16 mouse cellular contexts compared by ENCODE assay signal in genomic region chr11:89927483-89928156, GRCm38 (mm10).
DNase-seq lines count a peak whose midpoint lies in the region; ATAC-seq and TF ChIP-seq lines count a peak whose summit lies in the region.
"Had no signal": no experiment of that assay in that cellular context is flagged by ENCODE, and none has a peak within 500 bp of the region (broad histone marks: within the 10 kb centered on the region; RNA-seq: fewer than 3 reads in every experiment).

No protein-coding gene starts in this region.

- no peak overlapping the region for H3K4me3 ChIP-seq in forebrain, embryonic 14.5 days (ENCODE audit: low read depth, low read length)
- H3K4me3 ChIP-seq in forebrain, embryonic 12.5 days (replicated peaks) = no peak overlapping the region
- no peak overlapping the region for H3K4me3 ChIP-seq in hindbrain, postnatal 0 days (ENCODE audit: low read length)
- H3K4me3 ChIP-seq in hindbrain, embryonic 13.5 days = no peak overlapping the region
- H3K4me3 ChIP-seq in forebrain, embryonic 16.5 days (replicated peaks; ENCODE audit: low read length) = no peak overlapping the region
- H3K4me3 ChIP-seq in midbrain, postnatal 0 days (ENCODE audit: low read depth, low read length) = no peak overlapping the region
- H3K4me3 ChIP-seq: embryonic facial prominence, embryonic 13.5 days; heart, embryonic 12.5 days; hindbrain, embryonic 10.5 days; intestine, embryonic 15.5 days had no signal

- H3K27ac ChIP-seq in forebrain, embryonic 14.5 days (ENCODE audit: low read depth, low read length) = no peak overlapping the region
- H3K27ac ChIP-seq in forebrain, embryonic 12.5 days = no peak overlapping the region
- no peak overlapping the region for H3K27ac ChIP-seq in hindbrain, postnatal 0 days
- H3K27ac ChIP-seq in hindbrain, embryonic 13.5 days = no peak overlapping the region; the same call in 1 of the 2 replicates
- H3K27ac ChIP-seq in forebrain, embryonic 16.5 days (ENCODE audit: low read length) = no peak overlapping the region
- no peak overlapping the region for H3K27ac ChIP-seq in midbrain, postnatal 0 days (ENCODE audit: low read depth, low read length)
- H3K27ac ChIP-seq: embryonic facial prominence, embryonic 13.5 days; hindbrain, embryonic 10.5 days; intestine, embryonic 15.5 days had no signal

- ATAC-seq in forebrain, embryonic 14.5 days = peak; percentile 42; the same call in 1 of the 2 replicates
- no peak for ATAC-seq in forebrain, embryonic 12.5 days (ENCODE audit: low FRiP score)
- no peak for ATAC-seq in hindbrain, postnatal 0 days
- no peak for ATAC-seq in hindbrain, embryonic 13.5 days (ENCODE audit: low FRiP score)
- peak; percentile 76 for ATAC-seq in forebrain, embryonic 16.5 days
- no peak for ATAC-seq in midbrain, postnatal 0 days (ENCODE audit: low FRiP score)
- ATAC-seq: intestine, embryonic 15.5 days had no signal

- no peak overlapping the region for H3K4me2 ChIP-seq in forebrain, embryonic 14.5 days (ENCODE audit: low read length)
- H3K4me2 ChIP-seq in forebrain, embryonic 12.5 days = no peak overlapping the region
- H3K4me2 ChIP-seq in hindbrain, postnatal 0 days (ENCODE audit: low read depth, low read length) = no peak overlapping the region
- no peak overlapping the region for H3K4me2 ChIP-seq in hindbrain, embryonic 13.5 days
- H3K4me2 ChIP-seq in forebrain, embryonic 16.5 days (ENCODE audit: low read length) = no peak overlapping the region
- H3K4me2 ChIP-seq in midbrain, postnatal 0 days (ENCODE audit: low read depth, low read length, poor library complexity, severe bottlenecking) = no peak overlapping the region
- H3K4me2 ChIP-seq: embryonic facial prominence, embryonic 13.5 days; heart, embryonic 12.5 days; intestine, embryonic 15.5 days had no signal

- DNase-seq in forebrain, embryonic 14.5 days (ENCODE audit: low spot score) = peak; percentile 64
- DNase-seq in hindbrain, postnatal 0 days (ENCODE audit: low spot score) = peak; percentile 32
- DNase-seq in midbrain, postnatal 0 days (ENCODE audit: low spot score) = peak; percentile 12
- DNase-seq in thymus, postnatal 36 days = no peak
- DNase-seq: adrenal gland, postnatal 10 days; cerebellum, adult 11-12 months; cerebellum, adult 9-10 months; cerebellum, postnatal 25 days; gastrocnemius, postnatal 10 days had no signal

- H3K27me3 ChIP-seq in forebrain, embryonic 14.5 days (replicated peaks; ENCODE audit: control insufficient read depth, insufficient read depth, low read length) = no peaks in the 10 kb centered on the region
- peaks cover 17% of the 10 kb centered on the region for H3K27me3 ChIP-seq in forebrain, embryonic 12.5 days
- no peaks in the 10 kb centered on the region for H3K27me3 ChIP-seq in hindbrain, postnatal 0 days (ENCODE audit: insufficient read depth, low read length)
- H3K27me3 ChIP-seq in hindbrain, embryonic 13.5 days = no peaks in the 10 kb centered on the region
- H3K27me3 ChIP-seq in forebrain, embryonic 16.5 days (replicated peaks; ENCODE audit: control insufficient read depth, insufficient read depth, low read length) = no peaks in the 10 kb centered on the region
- H3K27me3 ChIP-seq in midbrain, postnatal 0 days (ENCODE audit: insufficient read depth, low read length) = no peaks in the 10 kb centered on the region
- H3K27me3 ChIP-seq: intestine, embryonic 15.5 days had no signal

- no peak for TF ChIP-seq CTCF in hindbrain, postnatal 0 days (IDR thresholded peaks at IDR 0.05; ENCODE audit: low read depth)
- no peak for TF ChIP-seq CTCF in midbrain, postnatal 0 days (IDR thresholded peaks at IDR 0.05)

- 43% methylated on average over 3 of the region's 3 CpGs for WGBS in forebrain, embryonic 14.5 days
- 62% methylated on average over 3 of the region's 3 CpGs for WGBS in forebrain, embryonic 12.5 days
- WGBS in hindbrain, postnatal 0 days = 55% methylated on average over 3 of the region's 3 CpGs
- 60% methylated on average over 3 of the region's 3 CpGs for WGBS in hindbrain, embryonic 13.5 days
- WGBS in forebrain, embryonic 16.5 days = 41% methylated on average over 3 of the region's 3 CpGs
- 28% methylated on average over 3 of the region's 3 CpGs for WGBS in midbrain, postnatal 0 days

- H3K4me1 ChIP-seq in forebrain, embryonic 14.5 days (ENCODE audit: control insufficient read depth, insufficient read depth, low read length) = peaks cover 6% of the 10 kb centered on the region
- peaks cover 8% of the 10 kb centered on the region for H3K4me1 ChIP-seq in forebrain, embryonic 12.5 days
- no peaks in the 10 kb centered on the region for H3K4me1 ChIP-seq in hindbrain, postnatal 0 days (ENCODE audit: insufficient read depth, low read length)
- peaks cover 7% of the 10 kb centered on the region for H3K4me1 ChIP-seq in hindbrain, embryonic 13.5 days (replicated peaks)
- peaks cover 8% of the 10 kb centered on the region for H3K4me1 ChIP-seq in forebrain, embryonic 16.5 days (replicated peaks; ENCODE audit: control insufficient read depth, insufficient read depth, low read length)
- no peaks in the 10 kb centered on the region for H3K4me1 ChIP-seq in midbrain, postnatal 0 days (ENCODE audit: insufficient read depth, low read length)
- H3K4me1 ChIP-seq: intestine, embryonic 15.5 days had no signal

- H3K36me3 ChIP-seq in forebrain, embryonic 14.5 days (ENCODE audit: control insufficient read depth, insufficient read depth, low read length) = no peaks in the 10 kb centered on the region
- no peaks in the 10 kb centered on the region for H3K36me3 ChIP-seq in forebrain, embryonic 12.5 days (replicated peaks)
- no peaks in the 10 kb centered on the region for H3K36me3 ChIP-seq in hindbrain, postnatal 0 days (ENCODE audit: insufficient read depth, low read length)
- H3K36me3 ChIP-seq in hindbrain, embryonic 13.5 days = no peaks in the 10 kb centered on the region
- no peaks in the 10 kb centered on the region for H3K36me3 ChIP-seq in forebrain, embryonic 16.5 days (ENCODE audit: control insufficient read depth, insufficient read depth)
- no peaks in the 10 kb centered on the region for H3K36me3 ChIP-seq in midbrain, postnatal 0 days (ENCODE audit: insufficient read depth, low read length)
- H3K36me3 ChIP-seq: embryonic facial prominence, embryonic 13.5 days; heart, embryonic 12.5 days; hindbrain, embryonic 10.5 days; intestine, embryonic 15.5 days had no signal

- H3K9me3 ChIP-seq in forebrain, embryonic 14.5 days (replicated peaks; ENCODE audit: control insufficient read depth, low read length) = no peaks in the 10 kb centered on the region
- H3K9me3 ChIP-seq in forebrain, embryonic 12.5 days = no peaks in the 10 kb centered on the region
- no peaks in the 10 kb centered on the region for H3K9me3 ChIP-seq in hindbrain, postnatal 0 days (ENCODE audit: low read length)
- no peaks in the 10 kb centered on the region for H3K9me3 ChIP-seq in hindbrain, embryonic 13.5 days
- H3K9me3 ChIP-seq in forebrain, embryonic 16.5 days (ENCODE audit: control insufficient read depth, low read length) = no peaks in the 10 kb centered on the region
- H3K9me3 ChIP-seq in midbrain, postnatal 0 days (ENCODE audit: low read length) = no peaks in the 10 kb centered on the region
- H3K9me3 ChIP-seq: embryonic facial prominence, embryonic 13.5 days; heart, embryonic 12.5 days; hindbrain, embryonic 10.5 days; intestine, embryonic 15.5 days had no signal

- no peak overlapping the region for H3K9ac ChIP-seq in forebrain, embryonic 14.5 days (ENCODE audit: low read length)
- H3K9ac ChIP-seq in forebrain, embryonic 12.5 days = no peak overlapping the region
- no peak overlapping the region for H3K9ac ChIP-seq in hindbrain, postnatal 0 days (replicated peaks; ENCODE audit: low read length)
- no peak overlapping the region for H3K9ac ChIP-seq in hindbrain, embryonic 13.5 days
- H3K9ac ChIP-seq in forebrain, embryonic 16.5 days (replicated peaks; ENCODE audit: low read depth, low read length) = no peak overlapping the region
- H3K9ac ChIP-seq in midbrain, postnatal 0 days (replicated peaks; ENCODE audit: low read length, poor library complexity, severe bottlenecking) = no peak overlapping the region
- H3K9ac ChIP-seq: embryonic facial prominence, embryonic 13.5 days; heart, embryonic 12.5 days; intestine, embryonic 15.5 days had no signal

Comparison
In these comparisons a context has a peak if more than half of its experiments do, and no peak if none do; other contexts are left out.
1. ATAC-seq: peak in forebrain, embryonic 14.5 days (single experiment) and forebrain, embryonic 16.5 days (single experiment); none in forebrain, embryonic 12.5 days (single experiment), hindbrain, postnatal 0 days (single experiment), hindbrain, embryonic 13.5 days (single experiment) and midbrain, postnatal 0 days (single experiment).
2. DNase-seq: peak in forebrain, embryonic 14.5 days (single experiment), hindbrain, postnatal 0 days (single experiment) and midbrain, postnatal 0 days (single experiment); none in thymus, postnatal 36 days (0 of 2).